Mouse (Mus musculus) cerebellum, adult 9-11 months (tissue): ENCODE data around the gene Ly6c1.
"Not testable (repeated sequence)": the region's sequence is repeated elsewhere in the genome, so short reads cannot be mapped to it uniquely, and the experiment has no call there.

Source experiments
- DNase-seq: peaks from one replicate; pipeline ENCODE4 v3.0.0; 2022

Ly6c1 gene

GRCm38 (mm10) chr15:75048642-75049261 lies at the start of gene Ly6c1:
Gene Ly6c1, minus strand, starts transcription at chr15:75048830.
- not testable (repeated sequence) for DNase-seq

- not testable (repeated sequence) for DNase-seq
These were observed 39.4 kb upstream of the Ly6c1 start for GRCm38 (mm10) chr15:75088041-75088440.

- DNase-seq = no peak
These were observed 21.3 kb upstream of the Ly6c1 start for GRCm38 (mm10) chr15:75069965-75070364.

- DNase-seq = peak; percentile 14
These were observed 13.5 kb upstream of the Ly6c1 start for GRCm38 (mm10) chr15:75062030-75062574.

DNA sequence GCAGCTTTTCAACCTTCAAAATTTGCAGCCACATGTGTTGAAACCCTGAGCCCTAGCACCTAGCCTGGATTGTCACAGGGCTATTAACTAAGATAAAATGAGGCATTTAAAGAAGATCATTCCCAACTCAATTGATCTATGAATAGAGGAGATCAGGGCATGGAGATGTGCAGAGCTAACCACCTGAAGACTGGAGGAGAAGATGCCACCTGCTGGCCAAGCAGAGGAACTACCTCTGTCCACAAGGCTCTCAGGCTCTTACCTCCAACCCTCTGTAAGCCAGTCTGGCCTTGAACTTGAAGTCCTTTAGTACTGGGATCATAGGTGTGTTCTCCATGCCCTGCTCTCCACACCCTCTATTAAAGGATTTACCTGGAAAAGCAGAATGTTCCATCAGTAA lies 11.9 kb upstream of the Ly6c1 start:
- DNase-seq = peak; percentile 17

DNA sequence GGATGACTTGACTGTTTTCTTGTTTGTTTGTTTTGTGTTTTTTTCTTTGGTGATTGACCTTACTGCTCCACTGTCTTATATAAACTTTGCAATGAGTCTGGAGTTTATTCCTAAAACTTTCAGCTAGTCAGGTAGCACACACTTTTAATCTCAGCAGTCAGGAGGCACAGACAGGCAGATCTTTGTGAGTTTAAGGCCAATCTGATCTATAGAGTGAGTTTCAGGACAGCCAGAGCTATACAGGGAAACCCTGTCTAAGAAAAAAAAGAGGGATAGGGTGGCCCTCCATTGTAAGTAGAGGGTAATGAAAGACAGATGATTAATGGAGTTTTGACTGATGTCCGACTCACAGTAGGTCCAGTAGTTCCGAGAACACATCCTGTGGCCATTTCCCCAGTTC lies 7.4 kb upstream of the Ly6c1 start:
- DNase-seq = no peak

DNA sequence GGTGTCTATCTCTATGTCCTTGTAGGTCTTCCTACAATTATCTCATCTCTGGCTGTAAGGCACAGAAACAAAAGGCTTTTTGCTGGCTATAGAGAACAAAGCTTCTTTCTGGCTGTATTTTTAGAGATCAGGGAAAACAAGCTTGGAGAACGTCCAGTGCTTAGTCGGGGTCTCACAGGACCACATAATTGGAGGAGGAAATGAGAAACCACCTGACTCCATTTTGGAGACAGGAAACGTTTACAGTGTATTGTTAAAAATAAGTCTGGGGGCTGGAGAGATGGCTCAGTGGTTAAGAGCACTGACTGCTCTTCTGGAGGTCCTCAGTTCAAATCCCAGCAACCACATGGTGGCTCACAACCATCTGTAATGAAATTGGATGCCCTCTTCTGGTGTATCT lies 6.8 kb upstream of the Ly6c1 start:
- DNase-seq = not testable (repeated sequence)

GRCm38 (mm10) chr15:75052414-75052813 lies 3.8 kb upstream of the Ly6c1 start:
- DNase-seq = not testable (repeated sequence)

- DNase-seq = not testable (repeated sequence)
These were observed 2.5 kb upstream of the Ly6c1 start for GRCm38 (mm10) chr15:75051141-75051540.

DNA sequence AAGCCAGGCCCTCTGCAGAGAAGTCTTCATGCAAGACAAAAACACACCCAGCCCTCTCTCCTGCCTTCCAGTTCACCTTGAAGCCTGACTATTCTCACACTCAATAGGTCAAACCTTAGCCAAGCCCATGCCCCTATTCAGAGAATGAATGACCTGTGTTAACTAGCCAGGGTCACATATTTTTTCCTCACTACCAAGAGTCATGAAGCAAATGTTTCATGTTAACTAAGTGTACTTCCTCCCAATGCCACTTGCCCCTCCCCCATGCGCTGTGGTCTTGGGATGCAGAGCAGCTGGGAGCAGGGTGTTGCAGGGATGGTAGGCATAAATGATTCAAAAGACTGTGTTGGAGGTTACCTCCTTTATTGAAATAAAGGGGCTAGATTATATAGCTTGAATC lies 2.0 kb upstream of the Ly6c1 start:
- DNase-seq = not testable (repeated sequence)

DNA sequence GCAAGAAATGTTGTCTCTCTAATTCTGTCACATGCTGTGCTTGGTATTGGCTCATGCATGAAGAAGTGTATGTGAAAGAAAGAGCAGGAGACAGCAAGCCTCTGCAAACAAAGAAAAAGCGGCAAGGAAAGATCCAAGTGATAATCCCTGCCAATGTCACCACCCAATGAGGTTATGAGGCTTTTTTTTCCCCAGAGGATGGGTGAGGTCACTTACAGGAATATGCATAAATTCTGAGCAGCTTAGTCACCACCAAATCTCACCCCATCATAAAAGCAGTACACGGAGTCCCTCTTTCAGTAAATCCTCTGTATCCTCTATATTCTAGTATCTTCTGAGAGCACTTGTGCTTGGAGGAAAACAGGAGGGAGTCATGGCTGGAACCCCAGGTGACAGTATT lies 1.2 kb upstream of the Ly6c1 start:
- DNase-seq = not testable (repeated sequence)

DNA sequence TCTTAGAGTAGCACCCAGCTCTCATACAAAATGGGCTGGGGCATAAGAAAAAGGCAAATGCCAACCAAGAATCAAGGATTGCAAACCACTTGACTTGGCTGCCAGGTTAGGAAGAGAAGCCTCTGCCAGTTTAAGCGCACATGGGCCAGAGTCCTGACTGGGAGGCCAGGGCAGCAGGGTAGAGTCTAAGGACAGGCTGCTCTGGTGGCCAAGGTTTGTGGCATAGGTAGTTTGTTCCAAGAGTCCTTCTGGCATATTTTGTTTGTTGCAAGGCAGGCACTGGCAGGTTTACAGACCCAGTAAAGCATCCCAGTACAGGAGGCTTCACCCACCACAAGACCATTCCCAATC lies 685 bp downstream of the Ly6c1 start:
- not testable (repeated sequence) for DNase-seq

GRCm38 (mm10) chr15:75047313-75047969 lies 1.2 kb downstream of the Ly6c1 start:
- DNase-seq = not testable (repeated sequence)

GRCm38 (mm10) chr15:75045501-75045900 lies 3.1 kb downstream of the Ly6c1 start:
- not testable (repeated sequence) for DNase-seq

DNA sequence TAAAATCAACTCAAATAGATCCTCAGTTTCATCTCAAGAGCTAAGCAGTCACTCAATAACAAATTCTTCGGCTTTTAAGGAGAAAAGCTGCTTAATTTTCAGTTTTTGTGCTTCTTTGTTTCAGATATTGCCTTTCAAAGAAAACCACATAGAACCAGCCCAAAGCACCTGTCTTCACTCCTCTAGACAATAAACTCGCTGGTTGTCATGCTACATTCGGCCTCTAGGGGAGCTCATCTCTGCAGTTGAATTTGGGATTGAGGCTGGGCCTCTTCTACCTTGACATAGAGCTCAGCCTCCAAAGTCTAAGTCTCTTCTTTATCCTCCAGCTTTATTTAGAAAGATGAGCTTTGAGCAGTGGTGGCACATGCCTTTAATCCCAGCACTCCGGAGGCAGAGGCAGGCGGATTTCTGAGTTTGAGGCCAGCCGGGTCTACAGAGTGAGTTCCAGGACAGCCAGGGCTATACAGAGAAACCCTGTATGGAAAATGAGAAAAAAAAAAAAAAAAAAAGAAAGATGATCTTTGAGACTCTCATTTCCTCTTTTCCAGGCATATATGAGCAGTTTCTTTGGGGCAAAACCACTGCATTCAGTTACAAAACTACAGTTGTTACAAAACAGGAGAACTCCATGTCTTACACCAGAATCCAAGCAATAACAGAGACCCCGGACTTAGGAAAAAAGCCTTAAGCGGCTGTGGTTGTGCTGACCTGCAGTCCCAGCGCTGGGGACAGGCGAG lies 27.4 kb downstream of the Ly6c1 start:
- not testable (repeated sequence) for DNase-seq

- not testable (repeated sequence) for DNase-seq
These were observed 29.2 kb downstream of the Ly6c1 start for GRCm38 (mm10) chr15:75019446-75019845.
